ENCODE assay signal across 9 mouse cellular contexts in genomic region chr4:151604907-151605306, GRCm38 (mm10).
DNase-seq lines count a peak whose midpoint lies in the region; ATAC-seq lines count a peak whose summit lies in the region.
"Had no signal": no experiment of that assay in that cellular context is flagged by ENCODE, and none has a peak within 500 bp of the region (broad histone marks: within the 10 kb centered on the region; RNA-seq: fewer than 3 reads in every experiment).

No protein-coding gene starts in this region.

- WGBS in forebrain, embryonic 10.5 days: 38% methylated on average over 6 of the region's 6 CpGs
- 41% methylated on average over 6 of the region's 6 CpGs for WGBS in forebrain, embryonic 15.5 days

- no peak overlapping the region for H3K9ac ChIP-seq in forebrain, embryonic 15.5 days (replicated peaks)

- no peak for ATAC-seq in forebrain, embryonic 15.5 days (replicated peaks)
- no peak for ATAC-seq in CD4-positive, CD25-positive, alpha-beta regulatory T cell, adult 4 months

- no peaks in the 10 kb centered on the region for H3K4me1 ChIP-seq in forebrain, embryonic 10.5 days
- H3K4me1 ChIP-seq in forebrain, embryonic 15.5 days: no peaks in the 10 kb centered on the region

- no peaks in the 10 kb centered on the region for H3K9me3 ChIP-seq in forebrain, embryonic 10.5 days
- H3K9me3 ChIP-seq in forebrain, embryonic 15.5 days: no peaks in the 10 kb centered on the region

- no peaks in the 10 kb centered on the region for H3K36me3 ChIP-seq in forebrain, embryonic 10.5 days (replicated peaks)
- H3K36me3 ChIP-seq in forebrain, embryonic 15.5 days: no peaks in the 10 kb centered on the region

- H3K4me3 ChIP-seq in forebrain, embryonic 10.5 days: no peak overlapping the region
- no peak overlapping the region for H3K4me3 ChIP-seq in forebrain, embryonic 15.5 days
- H3K4me3 ChIP-seq: erythroblast, embryonic 14.5 days had no signal

- DNase-seq in forebrain, embryonic 10.5 days (ENCODE audit: extremely low spot score, low spot score): peak; percentile 66
- peak; percentile 27 to 74 for DNase-seq in adrenal gland, adult (ENCODE audit: inconsistent age in 2 of 2, low spot score in 1 of 2)
- DNase-seq in gastrocnemius, postnatal 14 days: peak; percentile 28
- DNase-seq in kidney, adult 9 months: peak; percentile 62
- DNase-seq in lung, postnatal 25 days (ENCODE audit: low spot score): peak; percentile 5
- DNase-seq in frontal cortex, postnatal 36 days (ENCODE audit: low spot score in 2 of 2): no peak

- H3K27me3 ChIP-seq in forebrain, embryonic 10.5 days (ENCODE audit: poor library complexity, severe bottlenecking): no peaks in the 10 kb centered on the region
- H3K27me3 ChIP-seq in forebrain, embryonic 15.5 days: 0 out of 2 replicates have a peak, but pooled peaks cover 2% of the 10 kb centered on the region

- intact Hi-C loops in gastrocnemius, postnatal 14 days (cut with DNase I; ENCODE audit: low total_unique reads): no loop called here

- H3K4me2 ChIP-seq in forebrain, embryonic 15.5 days (replicated peaks): no peak overlapping the region

- H3K27ac ChIP-seq in forebrain, embryonic 10.5 days: no peak overlapping the region
- H3K27ac ChIP-seq in forebrain, embryonic 15.5 days (replicated peaks): no peak overlapping the region

Comparison
In these comparisons a context has a peak if more than half of its experiments do, and no peak if none do; other contexts are left out.
1. DNase-seq: peak in forebrain, embryonic 10.5 days (single experiment), adrenal gland, adult (2 of 2), gastrocnemius, postnatal 14 days (single experiment), kidney, adult 9 months (single experiment) and lung, postnatal 25 days (single experiment); none in frontal cortex, postnatal 36 days (0 of 2).